Mouse (Mus musculus): ENCODE measurements around the gene Gm20388.
"Not testable (repeated sequence)": the region's sequence is repeated elsewhere in the genome, so short reads cannot be mapped to it uniquely, and the experiment has no call there.

- not testable (repeated sequence) for TF ChIP-seq POLR2A (IDR thresholded peaks at IDR 0.05; ENCODE audit: borderline replicate concordance, insufficient read depth, low read length); CTCF (IDR thresholded peaks at IDR 0.05; ENCODE audit: borderline replicate concordance, insufficient read depth, low read depth, low read length)
These were observed 3627.0 kb downstream of the Gm20388 start for GRCm38 (mm10) chr8:123537641-123538040.
